Mouse (Mus musculus) thymus, postnatal 14 days (tissue): ENCODE measurements around the gene Ppfibp1.

Experiments used
- DNase-seq: peaks from one replicate; pipeline ENCODE4 v3.0.0; 2021

The Ppfibp1 gene

DNA sequence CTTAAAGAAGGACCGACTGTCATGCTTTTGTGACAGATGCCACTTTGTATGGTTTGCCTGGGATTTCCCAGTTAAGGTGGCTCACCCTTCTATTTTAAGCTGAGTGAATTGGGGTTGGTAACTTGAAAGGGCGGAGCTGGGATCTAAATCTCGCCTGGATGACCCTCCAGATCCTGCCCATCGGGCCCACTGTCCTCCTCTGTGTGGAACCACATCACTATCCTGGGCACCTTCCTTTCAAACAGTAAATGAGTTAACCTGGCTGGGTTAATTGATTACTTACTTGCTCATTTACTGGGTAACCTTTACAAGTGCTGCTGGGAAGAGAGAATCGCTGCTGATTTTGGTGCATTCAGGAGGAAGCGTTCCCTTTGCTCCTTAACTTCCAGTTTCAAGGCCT lies 30.1 kb downstream of the Ppfibp1 start:
- no peak for DNase-seq

DNA sequence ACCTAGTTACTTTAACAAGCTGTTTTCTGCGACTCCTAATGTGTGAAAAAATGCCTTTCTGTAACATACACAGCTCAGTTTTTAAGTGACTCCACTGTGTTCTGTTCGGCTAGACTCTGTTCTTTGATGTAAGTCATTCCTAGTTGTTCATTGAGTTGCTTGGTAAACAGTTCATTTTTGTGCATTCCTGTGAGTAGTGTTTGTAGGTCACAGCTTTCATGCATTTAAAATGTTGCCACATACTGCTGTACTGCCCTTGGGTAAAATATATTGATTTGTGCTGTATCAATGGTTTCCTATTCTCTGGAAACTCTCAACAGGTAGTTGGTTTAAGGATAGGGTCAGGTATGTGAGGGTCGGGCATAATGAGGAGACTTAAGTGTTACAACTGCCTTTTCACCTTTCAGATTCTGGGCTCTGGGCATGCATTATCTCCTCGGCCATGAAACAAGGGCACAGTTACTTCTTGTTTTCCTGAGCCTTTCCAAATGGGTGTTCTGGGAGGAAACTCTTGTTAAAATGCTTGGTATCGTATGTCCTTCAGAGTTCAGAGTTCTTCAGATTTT lies 38.2 kb downstream of the Ppfibp1 start:
- no peak for DNase-seq

DNA sequence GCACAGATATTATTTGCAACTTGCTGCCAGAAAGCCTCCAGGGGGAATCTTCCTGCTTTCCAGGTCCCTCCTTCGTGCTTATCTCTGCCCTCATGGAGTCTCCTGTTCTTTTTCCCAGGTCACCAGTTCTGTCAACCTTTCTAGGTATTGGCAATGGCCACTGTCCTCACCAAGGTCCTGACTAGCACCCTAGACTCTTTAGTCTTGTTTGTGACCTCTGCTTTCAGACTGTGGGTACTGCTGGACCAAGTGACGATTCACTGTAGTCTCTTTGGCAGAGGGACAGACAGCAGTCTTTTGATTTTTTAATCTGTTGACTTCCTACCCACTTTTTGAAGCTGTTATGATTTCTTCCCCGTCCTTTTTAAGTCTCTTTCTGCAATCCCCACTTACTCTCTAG lies 39.8 kb downstream of the Ppfibp1 start:
- DNase-seq, result no peak

DNA sequence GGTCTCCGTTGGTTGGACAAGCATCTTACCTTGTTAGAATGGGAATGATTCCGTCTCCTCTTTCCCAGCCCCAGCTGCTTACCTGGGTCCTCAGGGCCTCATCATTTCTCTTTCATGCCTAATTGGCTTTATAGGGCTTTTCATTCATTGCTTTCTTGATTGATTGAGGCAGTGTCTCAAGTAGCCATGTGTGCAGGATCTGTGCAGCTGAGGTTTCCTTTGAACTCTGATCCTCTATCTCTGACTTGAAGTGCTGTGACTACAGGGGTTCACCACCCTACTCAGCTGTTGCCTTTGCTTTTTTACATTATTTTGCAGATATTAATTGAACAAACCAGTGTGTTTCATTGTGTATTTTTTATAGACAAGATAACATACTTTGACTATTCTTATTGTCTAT lies 40.7 kb downstream of the Ppfibp1 start:
- DNase-seq, result no peak

DNA sequence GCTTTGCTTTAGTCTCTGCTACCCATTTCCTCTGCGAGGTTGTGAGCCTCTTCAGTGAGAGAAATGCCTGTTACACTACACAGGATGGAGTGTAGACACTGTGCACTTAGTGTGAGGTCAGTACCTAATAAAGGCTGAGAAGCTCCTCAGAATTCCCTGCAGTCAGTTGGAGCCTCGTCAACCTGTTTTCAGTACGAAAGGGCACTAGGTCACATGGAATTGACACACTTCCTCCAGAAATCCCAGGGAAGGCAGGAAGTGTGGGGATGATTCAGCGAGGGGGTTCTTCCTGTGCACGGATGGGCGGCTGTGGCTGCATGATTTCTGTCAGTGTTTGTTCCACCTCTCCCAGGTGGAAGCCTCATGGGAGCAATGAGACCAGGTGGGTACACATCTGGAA lies 44.8 kb downstream of the Ppfibp1 start:
- no peak for DNase-seq

DNA sequence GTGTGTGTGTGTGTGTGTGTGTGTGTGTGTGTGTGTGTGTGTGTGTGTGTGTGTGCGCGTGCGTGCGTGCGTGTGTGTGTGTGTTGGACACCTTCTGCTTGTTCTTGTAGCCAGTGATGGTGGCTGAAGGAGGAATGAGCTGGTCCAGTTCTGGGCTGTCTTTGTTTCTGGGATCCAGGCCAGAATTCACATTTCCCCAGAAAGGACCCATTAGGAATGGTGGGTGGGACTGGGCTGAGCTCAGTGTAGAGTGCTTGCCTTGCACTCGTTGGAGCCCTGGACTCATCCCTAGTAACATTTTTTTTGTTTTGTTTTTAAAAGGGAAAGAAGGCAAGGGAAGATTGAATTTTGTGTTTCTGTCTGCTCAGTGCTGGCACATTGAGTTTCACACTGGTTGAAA lies 47.7 kb downstream of the Ppfibp1 start:
- no peak for DNase-seq

DNA sequence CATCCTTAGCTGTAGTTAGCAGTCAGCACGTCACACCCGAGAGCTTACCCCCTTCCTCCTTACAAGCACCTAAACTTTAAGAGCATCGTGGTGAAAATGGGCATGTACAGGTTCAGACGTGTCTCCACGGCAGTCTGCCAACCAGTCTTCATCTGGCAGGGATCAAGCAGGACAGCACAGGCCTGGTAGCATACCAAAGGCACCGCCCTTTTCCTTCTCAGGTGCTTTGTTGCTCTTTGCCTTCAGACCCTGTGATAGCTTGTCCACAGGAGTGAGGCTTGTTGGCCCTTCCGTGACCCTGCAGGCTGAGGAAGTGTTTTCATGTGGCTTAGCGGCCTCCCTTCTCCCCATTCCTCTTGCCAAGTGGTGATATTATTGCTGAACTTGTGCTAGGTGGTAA lies 50.7 kb downstream of the Ppfibp1 start:
- DNase-seq, result no peak

DNA sequence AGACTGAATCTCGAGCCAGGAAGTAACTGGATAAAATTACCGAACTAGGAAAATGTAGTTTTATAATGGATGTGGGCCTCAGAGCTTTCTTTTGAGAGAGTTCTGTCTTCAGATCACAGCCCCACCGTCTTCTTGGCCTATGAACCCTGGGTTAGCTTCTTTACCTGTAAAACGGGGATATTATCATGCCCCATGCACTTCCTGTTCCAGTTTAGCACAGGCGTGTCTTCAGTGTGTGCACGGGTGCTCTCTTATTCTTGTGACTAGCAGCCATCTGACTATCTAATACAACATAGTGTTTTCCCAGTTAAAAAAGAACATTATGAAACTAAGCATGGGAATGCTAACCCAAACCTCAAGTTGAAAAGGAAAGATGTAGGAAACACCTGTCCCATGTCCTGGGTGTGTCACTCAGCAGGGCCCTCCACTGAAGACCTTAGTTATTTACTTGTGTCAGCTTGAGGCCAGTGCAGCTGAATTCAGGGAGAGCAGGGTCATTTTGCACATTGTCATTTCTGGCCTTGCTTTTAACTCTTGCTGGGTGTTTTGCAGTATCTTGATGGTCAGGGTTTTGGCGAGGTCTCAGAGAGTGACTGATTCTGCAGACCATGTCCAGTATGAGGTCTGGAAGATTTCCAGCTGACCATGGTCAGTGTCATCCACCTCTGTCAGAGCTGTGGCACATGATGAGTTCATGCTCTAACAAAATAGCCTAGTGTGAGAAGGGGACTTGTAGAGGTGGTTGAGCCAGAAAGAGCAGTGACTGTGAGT lies 53.4 kb downstream of the Ppfibp1 start:
- DNase-seq, result no peak

DNA sequence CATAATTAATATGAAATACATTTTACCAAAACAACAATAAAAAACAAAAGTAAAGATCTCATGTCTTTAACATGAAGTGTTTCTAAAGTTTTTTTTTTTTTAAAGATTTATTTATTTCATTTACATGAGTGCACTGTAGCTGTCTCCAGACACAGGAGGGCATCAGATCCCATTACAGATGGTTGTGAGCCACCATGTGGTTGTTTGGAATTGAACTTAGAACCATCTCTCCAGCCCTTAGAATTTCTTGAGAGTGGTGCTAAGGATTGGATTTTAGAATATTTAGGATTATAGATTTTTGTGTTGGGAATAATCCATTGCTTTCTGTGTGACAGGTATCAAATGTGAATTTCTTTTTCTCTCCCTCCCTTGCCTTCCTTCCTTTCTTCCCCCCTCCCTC lies 55.7 kb downstream of the Ppfibp1 start:
- no peak for DNase-seq

DNA sequence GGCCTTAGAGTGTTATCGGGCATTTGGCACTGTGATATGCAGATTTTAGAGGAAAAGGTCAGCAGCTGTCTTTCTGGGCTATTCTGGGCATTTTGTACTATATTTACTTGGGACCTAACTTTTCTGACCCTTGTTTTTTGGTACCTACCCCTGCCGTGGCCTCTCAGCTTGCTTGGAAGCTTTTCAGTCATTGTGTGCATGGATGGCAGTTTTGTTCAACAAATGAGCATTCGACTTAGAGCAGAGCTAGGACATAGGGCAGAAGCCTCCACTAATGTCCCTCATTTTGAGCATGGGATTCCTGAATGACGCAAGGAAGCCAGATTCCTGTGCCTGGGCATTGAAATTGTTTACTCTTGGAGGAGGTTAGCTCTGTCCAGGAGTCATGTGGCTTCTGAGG lies 56.5 kb downstream of the Ppfibp1 start:
- no peak for DNase-seq

DNA sequence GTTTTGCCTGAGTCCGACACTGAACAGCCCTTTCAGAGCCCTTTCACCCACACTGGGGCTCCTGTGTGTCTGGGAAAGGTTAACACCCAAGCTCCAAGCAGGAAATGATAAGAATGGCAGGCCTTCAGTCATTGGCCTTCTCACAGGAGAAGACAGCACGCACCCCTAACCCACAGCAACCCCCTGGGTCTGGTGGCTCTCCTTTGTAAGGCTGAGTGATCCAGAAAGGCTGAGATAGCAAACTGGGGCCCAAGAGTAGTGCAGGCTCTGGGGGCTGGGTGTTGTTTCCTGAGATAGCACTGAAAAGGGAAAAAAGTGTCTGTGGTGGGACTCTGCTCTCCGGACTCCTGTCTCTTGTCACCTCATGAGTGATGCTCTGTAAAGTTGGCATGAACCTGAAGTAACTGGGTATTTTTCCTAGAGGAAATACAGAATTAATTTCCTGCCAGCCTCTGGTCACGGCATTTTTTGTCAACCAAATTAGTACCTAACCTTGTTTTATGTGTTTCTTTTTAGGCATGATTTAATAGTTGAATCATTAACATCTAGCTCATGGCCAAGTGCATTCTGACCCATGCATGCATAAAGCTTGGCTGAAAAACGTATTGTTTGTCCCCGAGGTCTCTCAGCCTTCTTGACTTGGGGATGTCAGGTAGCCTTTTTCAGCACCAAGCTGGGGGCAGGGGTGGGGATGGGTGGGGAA lies 58.2 kb downstream of the Ppfibp1 start:
- DNase-seq, result no peak

DNA sequence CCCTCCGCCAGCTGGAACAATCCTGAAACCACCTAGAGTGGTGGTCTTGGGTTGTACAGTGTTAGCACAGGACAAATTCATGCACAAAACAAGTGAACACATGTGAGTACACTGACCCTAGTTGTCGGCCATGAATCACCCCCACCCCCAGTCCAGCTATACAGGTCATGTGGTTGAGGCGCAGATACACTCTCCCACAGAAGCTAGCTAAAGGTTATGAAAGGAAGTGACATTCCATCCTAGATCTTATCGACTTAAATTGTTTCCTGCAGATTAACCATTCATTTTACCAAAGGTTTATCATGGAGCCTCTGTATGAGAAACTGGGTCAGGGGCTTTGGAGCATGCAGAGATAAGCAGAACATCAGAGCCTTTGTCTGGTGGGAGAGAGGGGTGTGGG lies 58.9 kb downstream of the Ppfibp1 start:
- no peak for DNase-seq

DNA sequence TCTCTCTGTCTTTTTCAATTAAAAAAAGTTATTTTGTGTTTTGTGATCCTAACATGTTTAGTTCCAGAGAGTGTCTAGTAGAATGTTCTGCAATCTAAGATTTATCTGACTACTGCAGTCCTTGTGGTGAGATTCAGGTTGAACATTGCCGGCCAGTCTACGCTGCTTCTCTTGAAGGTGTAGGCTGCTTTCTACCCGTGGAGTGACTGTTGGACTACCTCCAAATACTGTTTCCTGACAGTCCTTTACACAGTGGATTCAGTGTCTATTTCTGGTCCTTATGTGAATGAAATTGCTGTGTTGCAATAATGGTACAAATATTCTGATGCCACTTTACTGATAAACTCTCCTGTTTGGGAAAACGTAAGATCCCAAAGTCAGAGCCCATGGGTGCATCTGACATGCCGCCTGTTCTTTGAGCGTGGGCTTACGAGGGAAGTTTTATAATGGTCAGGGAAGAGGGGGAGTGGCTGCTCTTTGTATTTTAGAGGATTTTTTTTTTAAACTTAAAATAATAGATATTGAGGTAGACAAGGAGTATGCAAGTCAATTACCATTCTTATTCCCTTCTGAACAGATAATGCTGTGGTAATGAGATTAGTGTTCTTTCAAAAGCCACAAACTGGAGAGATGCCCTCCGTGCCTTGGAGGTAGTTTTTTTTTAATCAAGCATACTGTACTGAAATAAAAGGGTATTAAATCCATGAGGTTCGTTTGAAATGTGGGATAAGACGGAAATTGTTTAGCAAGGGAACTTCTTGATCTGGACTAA lies 61.6 kb downstream of the Ppfibp1 start:
- no peak for DNase-seq

DNA sequence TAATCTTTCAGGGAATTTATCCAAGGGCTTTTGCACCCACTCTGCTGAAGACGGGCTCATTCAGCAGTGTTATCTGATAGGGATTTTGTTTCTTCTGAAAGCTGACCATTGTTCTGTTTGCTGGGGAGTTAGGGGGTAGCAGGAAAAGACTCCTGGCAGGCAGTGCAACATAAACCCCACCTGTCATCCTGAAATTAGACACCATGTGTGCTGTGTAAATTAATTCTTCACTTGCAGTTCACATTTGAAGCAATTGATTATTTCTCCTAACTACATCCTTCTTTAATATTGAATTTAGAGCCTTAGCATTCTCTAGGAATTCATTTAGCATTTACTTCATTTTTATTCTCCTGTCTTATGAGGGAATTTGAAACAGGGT lies 62.2 kb downstream of the Ppfibp1 start:
- no peak for DNase-seq

DNA sequence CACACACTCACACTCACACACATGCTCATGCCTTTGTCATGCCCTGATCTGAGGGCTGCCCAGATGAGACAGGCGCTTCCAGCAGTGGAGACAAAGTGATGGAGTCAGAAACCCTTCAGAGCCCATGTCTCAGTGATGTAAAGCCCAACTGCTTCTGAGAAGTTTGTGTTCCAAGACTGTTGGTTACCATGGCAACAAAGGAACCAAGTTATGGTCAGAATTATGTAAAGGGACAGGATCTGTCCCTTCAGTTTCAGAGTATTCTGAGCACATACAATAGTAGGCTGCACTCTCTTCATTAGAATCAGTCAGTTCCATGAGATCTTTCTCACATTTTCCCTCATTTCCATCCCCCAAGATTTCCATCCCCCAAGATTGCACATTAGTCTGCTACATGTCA lies 66.0 kb downstream of the Ppfibp1 start, which contains the start of gene 1700034J05Rik:
1700034J05Rik (minus strand) TSS at position 165 of the 400 bp plus-strand sequence.
- no peak for DNase-seq

DNA sequence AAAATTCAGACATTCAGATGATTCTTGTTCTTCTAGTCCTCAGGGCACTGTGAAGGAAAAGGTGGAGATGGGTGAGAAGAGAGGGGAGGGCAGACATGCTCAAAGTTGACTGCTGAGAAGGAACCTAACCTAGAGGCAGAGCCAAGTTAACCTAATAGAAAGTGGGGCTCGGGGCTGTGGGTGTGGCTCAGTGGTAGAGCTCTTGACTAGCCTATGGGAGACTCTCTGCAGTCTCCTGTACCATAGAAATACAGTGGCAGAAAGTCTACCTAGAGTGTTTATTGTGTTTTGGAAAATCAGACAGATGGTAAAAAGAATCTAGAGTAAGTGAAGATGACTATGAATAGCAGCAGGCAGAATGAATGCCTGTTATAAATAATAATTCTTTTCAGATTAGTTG lies 67.2 kb downstream of the Ppfibp1 start:
- DNase-seq, result no peak

DNA sequence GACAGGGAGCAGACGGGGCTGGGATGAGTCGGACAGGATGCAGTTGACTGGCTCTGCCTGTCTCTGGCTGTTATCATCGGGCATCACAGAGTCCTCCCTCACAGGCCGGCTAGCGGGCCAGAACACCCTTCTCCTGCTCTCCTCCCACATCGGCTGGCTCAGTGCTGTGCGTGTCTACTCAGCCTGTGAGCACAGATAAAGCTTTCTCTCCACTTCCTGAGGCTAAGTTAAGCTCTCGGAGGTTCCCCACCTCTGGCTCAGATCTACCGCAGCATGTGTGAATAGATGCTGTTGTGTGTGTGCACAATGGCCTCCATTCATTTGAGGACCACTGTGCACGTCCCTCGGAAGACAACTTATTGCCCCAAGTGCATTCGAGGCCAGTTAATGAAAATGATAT lies 67.6 kb downstream of the Ppfibp1 start:
- no peak for DNase-seq

DNA sequence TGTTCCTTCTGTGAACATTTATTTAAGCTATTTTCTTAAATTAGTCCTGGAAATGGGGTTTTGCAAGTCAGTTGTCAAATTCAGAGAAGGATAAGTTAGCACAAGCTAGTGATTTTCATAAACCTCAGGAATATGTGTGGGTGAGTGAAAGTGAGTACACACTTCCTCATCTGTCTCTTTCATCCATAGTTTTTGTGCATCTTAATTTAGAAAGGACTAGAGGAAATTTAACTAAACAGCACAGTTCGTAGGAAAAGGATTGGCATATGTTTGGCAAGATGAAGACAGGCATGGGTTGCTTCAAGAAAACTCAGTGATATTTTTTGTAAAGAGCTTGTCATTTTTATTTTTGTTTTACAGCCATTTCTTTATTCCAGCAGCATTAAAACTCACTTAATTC lies 68.7 kb downstream of the Ppfibp1 start:
- DNase-seq, result no peak

DNA sequence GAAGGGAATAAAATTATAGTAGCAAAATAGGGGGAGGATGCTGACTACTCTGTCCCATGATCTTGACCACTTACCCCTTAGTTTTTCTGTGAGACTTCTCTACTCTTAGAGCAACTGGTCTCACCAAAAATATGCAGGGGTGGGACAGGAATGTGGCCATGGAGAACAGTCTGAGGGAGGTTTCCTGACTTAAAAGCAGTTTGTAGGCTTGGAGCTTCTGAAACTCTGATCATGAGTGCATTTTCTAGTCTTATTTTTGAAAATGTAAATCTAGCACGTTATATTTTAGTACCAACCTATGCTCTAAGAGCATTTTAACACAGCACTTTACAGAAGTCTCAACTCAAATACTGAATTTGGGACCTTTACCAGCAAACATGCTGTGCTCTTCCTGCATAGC lies 70.4 kb downstream of the Ppfibp1 start:
- DNase-seq, result no peak

DNA sequence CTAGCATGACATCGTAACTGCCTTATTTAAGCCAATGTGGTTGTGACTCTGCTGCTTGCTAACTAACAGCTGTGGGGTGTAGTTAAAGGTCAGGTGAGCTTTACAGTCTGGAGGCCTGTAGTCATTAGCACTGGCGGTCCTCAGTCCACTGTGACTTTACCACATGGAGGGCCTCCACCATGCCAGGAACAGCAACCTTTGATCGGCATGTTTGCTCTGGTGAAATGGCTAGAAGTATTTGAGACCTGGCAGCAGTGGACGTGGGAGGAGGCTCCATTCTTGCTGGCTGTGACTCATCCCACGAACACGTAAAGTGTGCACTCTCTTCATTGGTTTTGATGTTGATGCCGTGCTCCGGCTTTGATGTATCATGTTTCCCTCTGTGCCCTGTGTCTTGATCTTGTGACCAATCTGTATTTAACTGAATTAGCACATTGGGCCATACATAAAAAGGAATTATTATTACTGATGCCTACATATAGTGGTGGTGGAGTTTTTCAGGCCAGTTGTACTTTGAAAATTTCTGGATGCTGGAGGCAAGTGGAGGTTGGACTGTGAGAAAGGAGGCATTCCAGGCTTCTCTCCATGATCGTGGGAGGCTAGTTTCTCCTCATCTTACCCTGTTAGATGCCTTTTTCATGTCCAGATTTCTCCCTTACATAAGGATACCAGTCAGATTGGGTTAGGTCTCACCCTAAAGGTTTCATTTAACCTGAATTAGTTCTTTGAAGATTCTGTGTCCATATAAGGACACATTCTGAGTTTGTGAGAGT lies 71.8 kb downstream of the Ppfibp1 start:
- no peak for DNase-seq

DNA sequence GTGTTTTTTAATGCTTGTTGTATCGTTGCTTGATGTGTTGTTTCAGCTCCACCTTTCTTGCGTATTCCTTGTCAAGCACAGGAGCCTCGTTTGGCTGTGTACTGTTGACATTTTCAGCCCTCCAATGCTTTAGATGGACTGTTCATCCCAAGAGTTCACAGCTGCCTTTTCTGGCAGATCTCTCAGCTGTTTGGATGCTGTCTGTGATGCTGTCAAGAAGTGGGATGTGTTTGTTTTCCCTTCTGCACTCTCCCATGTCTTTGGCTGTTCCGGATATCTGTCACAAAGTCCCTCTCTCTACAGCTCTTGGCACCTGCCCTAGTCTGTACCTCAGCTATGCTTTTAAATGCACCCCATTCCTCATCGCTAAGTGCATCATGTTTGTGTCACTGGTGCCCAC lies 72.7 kb downstream of the Ppfibp1 start:
- no peak for DNase-seq

DNA sequence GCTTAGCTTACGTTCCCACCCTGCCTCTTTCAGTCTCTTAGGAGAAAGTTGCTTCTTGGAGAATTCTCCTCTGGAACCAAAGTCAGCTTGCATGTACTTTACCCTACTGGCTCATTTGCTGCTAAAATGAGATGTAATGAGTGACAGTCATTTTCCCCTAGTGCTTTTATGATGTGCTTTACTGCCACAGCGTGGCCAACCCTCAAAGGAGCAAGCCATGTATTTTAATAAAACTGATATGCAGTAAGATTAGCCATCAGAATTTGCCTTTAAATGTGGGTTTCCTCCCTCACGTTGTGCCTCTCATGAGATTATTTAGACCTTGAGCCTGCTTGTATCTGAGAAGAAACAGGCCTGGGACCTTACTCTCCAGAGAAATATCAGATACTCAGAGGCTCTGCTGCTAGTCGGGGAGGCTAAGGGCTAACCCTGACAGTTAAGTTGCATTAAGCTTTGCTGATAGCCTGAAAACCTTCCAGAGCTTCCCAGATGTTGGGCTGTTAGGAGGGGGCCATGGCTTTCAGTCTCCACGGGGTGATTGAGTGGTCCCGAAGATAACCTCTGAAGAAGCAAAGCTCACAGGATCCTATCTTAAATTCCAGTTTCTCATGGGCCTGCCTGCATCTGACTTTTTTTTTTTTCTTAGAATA lies 73.7 kb downstream of the Ppfibp1 start:
- no peak for DNase-seq
